8 mouse cellular contexts compared by ENCODE assay signal in genomic region chr2:165986921-165987453, GRCm38 (mm10). TPM values are rescaled to one million over a fixed set of nuclear protein-coding genes. Genes with fewer than 3 reads are reported as not detected.
DNase-seq lines count a peak whose midpoint lies in the region; ATAC-seq and TF ChIP-seq lines count a peak whose summit lies in the region.

No protein-coding gene starts in this region.

- ATAC-seq in lung, postnatal 0 days, result peak; percentile 59

- H3K36me3 ChIP-seq in ES-Bruce4 (ENCODE audit: control insufficient read depth, insufficient read depth, low read length, poor library complexity, severe bottlenecking), result no peaks in the 10 kb centered on the region
- H3K36me3 ChIP-seq in lung, postnatal 0 days (ENCODE audit: insufficient read depth, low read length), result no peaks in the 10 kb centered on the region

- WGBS in lung, postnatal 0 days, result under 1% methylated on average over 23 of the region's 23 CpGs

- TF ChIP-seq CTCF in ES-Bruce4 (IDR thresholded peaks at IDR 0.05; ENCODE audit: low read depth, low read length), result no peak
- TF ChIP-seq CTCF in lung, postnatal 0 days (IDR thresholded peaks at IDR 0.05), result peak; percentile 19

- peak; percentile 8 for TF ChIP-seq POLR2A in ES-Bruce4 (IDR thresholded peaks at IDR 0.05; ENCODE audit: insufficient read depth, low read length)

- peak overlapping the region; percentile 67 for H3K4me2 ChIP-seq in lung, postnatal 0 days (replicated peaks; ENCODE audit: low read depth, low read length)

- peak; percentile 88 for DNase-seq in brain, adult 2 months (ENCODE audit: low read depth, low spot score)
- peak; percentile 69 to 87 for DNase-seq in frontal cortex, adult 2 months (ENCODE audit: extremely low spot score in 1 of 2, low spot score in 1 of 2)
- peak; percentile 77 for DNase-seq in heart, postnatal 4 days
- peak; percentile 58 to 70 for DNase-seq in layer of hippocampus, postnatal 10 days (ENCODE audit: low spot score in 2 of 2)
- peak; percentile 87 for DNase-seq in lung, postnatal 0 days (ENCODE audit: low spot score)
- DNase-seq in ovary, postnatal 10 days (ENCODE audit: low spot score), result peak; percentile 63
- DNase-seq in thymus, postnatal 25 days, result peak; percentile 29

- peak overlapping the region; percentile 53 for H3K4me3 ChIP-seq in ES-Bruce4 (ENCODE audit: low read depth, low read length)
- H3K4me3 ChIP-seq in lung, postnatal 0 days (ENCODE audit: low read depth, low read length), result peak overlapping the region; percentile 43

- H3K9ac ChIP-seq in ES-Bruce4 (ENCODE audit: low read depth, poor library complexity, severe bottlenecking), result peak overlapping the region; percentile 47
- H3K9ac ChIP-seq in lung, postnatal 0 days (replicated peaks; ENCODE audit: low read depth), result no peak overlapping the region; the same call in 1 of the 2 replicates

- H3K27me3 ChIP-seq in ES-Bruce4 (ENCODE audit: control insufficient read depth, insufficient read depth, low read length, poor library complexity, severe bottlenecking), result no peaks in the 10 kb centered on the region
- H3K27me3 ChIP-seq in lung, postnatal 0 days (replicated peaks; ENCODE audit: insufficient read depth, low read length), result no peaks in the 10 kb centered on the region

- H3K9me3 ChIP-seq in ES-Bruce4 (replicated peaks; ENCODE audit: control insufficient read depth, insufficient read depth, low read length, poor library complexity, severe bottlenecking), result no peaks in the 10 kb centered on the region
- no peaks in the 10 kb centered on the region for H3K9me3 ChIP-seq in lung, postnatal 0 days (ENCODE audit: low read length)

- TF ChIP-seq EP300 in ES-Bruce4 (IDR thresholded peaks at IDR 0.05; ENCODE audit: insufficient read depth, low read depth, low read length), result no peak
- TF ChIP-seq EP300 in lung, postnatal 0 days (IDR thresholded peaks at IDR 0.05), result no peak

- peaks cover 8% of the 10 kb centered on the region for H3K4me1 ChIP-seq in ES-Bruce4 (ENCODE audit: control insufficient read depth, insufficient read depth, low read length)
- H3K4me1 ChIP-seq in lung, postnatal 0 days (ENCODE audit: insufficient read depth, low read depth, low read length), result 0 out of 2 replicates have a peak, but pooled peaks cover 3% of the 10 kb centered on the region

- peak overlapping the region; percentile 71 for H3K27ac ChIP-seq in ES-Bruce4 (ENCODE audit: insufficient read depth, low read length)
- peak overlapping the region; percentile 76 for H3K27ac ChIP-seq in lung, postnatal 0 days (ENCODE audit: low read length)

RNA-seq across cellular contexts. Expression of gene Ncoa3, which starts 5.4 kb away (rescaled TPM):
- 118 and 124 TPM in 2 replicates for polyA plus RNA-seq in ES-Bruce4 (2011; ENCODE audit: insufficient read depth, insufficient read length, low read depth, missing spikeins)
- 33.5 and 34.2 TPM in 2 replicates for polyA plus RNA-seq in frontal cortex, adult 2 months (2012; rRNA removed)
- 10 to 100 TPM; 21.2 to 23.2 TPM for total RNA-seq in heart, postnatal 4 days (2021)
- total RNA-seq in layer of hippocampus, postnatal 10 days (2021), result 10 to 100 TPM; 30.7 to 33.5 TPM
- 8.5 and 10.4 TPM in 2 replicates for polyA plus RNA-seq in lung, postnatal 0 days (2015; fragmentation: Nextera tagmentation; extraction: Ambion mirVana)

Comparison
In these comparisons a context has a peak if more than half of its experiments do, and no peak if none do; other contexts are left out.
1. Peak in every context shown above with its lines: DNase-seq, ATAC-seq, H3K4me3 ChIP-seq and H3K27ac ChIP-seq.
2. DNase-seq: peak in every context shown above with its lines; median percentile 88 in brain, adult 2 months; 87 in lung, postnatal 0 days; 78 in frontal cortex, adult 2 months; 77 in heart, postnatal 4 days; 64 in layer of hippocampus, postnatal 10 days; 63 in ovary, postnatal 10 days; 29 in thymus, postnatal 25 days.